Mouse (Mus musculus) ES-E14 (cell line): ENCODE measurements around the gene Kcnt1. TPM values are rescaled to one million over a fixed set of nuclear protein-coding genes. Genes with fewer than 3 reads are reported as not detected.

ENCODE experiments used
- DNase-seq: peaks from one replicate; pipeline ENCODE4 v3.0.0-alpha.2; 2013; ENCODE audit warnings: low read depth, low spot score
- H3K27ac ChIP-seq: 2 replicates; pipeline ENCODE4 v1.5.1; 2012; ENCODE audit warnings: low read depth, mild to moderate bottlenecking, low read length, moderate library complexity, mixed read lengths; ENCODE audit not compliant: poor library complexity, insufficient read depth, severe bottlenecking
- H3K36me3 ChIP-seq: 2 replicates; pipeline ENCODE4 v1.6.1; 2012; ENCODE audit warnings: mild to moderate bottlenecking, low read length, moderate library complexity, mixed read lengths; ENCODE audit not compliant: control insufficient read depth, poor library complexity, insufficient read depth, severe bottlenecking
- H3K4me1 ChIP-seq, 2 experiments: fragments of 150-350 bp in 1 of 2; sonication (generic) in 1 of 2; 2 replicates each; pipeline ENCODE4 v1.6.1; 2012; ENCODE audit warnings: low read length in 2 of 2, mild to moderate bottlenecking in 1 of 2, mixed read lengths in 1 of 2; ENCODE audit not compliant: control insufficient read depth in 2 of 2, insufficient read depth in 2 of 2, poor library complexity in 1 of 2
- H3K4me3 ChIP-seq, 2 experiments: fragments of 150-350 bp in 1 of 2; sonication (generic) in 1 of 2; 2 replicates each; pipeline ENCODE4 v1.5.1; 2012; ENCODE audit warnings: low read length in 2 of 2, low read depth in 1 of 2, mild to moderate bottlenecking in 1 of 2, mixed read lengths in 1 of 2; ENCODE audit not compliant: insufficient read depth in 1 of 2, poor library complexity in 1 of 2, severe bottlenecking in 1 of 2
- H3K9ac ChIP-seq: 2 replicates; pipeline ENCODE4 v1.6.1; 2012; ENCODE audit warnings: low read depth, mild to moderate bottlenecking, low read length, mixed read lengths; ENCODE audit not compliant: poor library complexity, insufficient read depth, severe bottlenecking
- H3K9me3 ChIP-seq: fragments of 150-350 bp; sonication (generic); 2 replicates; pipeline ENCODE4 v1.6.1; 2012; ENCODE audit warnings: low read depth, mild to moderate bottlenecking, low read length; ENCODE audit not compliant: control insufficient read depth, insufficient read depth
- CHD2 ChIP-seq: IDR thresholded peaks from 2 replicates; pipeline ENCODE4 v1.6.1; 2014; ENCODE audit warnings: mild to moderate bottlenecking, low read depth, low read length, inconsistent platforms
- HCFC1 ChIP-seq: IDR thresholded peaks from 2 replicates; pipeline ENCODE4 v1.6.1; 2012; ENCODE audit warnings: low read length, inconsistent platforms, borderline replicate concordance; ENCODE audit not compliant: insufficient read depth
- MAFK ChIP-seq: IDR thresholded peaks from 2 replicates; pipeline ENCODE4 v1.6.1; 2014; ENCODE audit warnings: mild to moderate bottlenecking, low read depth, low read length, inconsistent platforms; ENCODE audit not compliant: insufficient read depth
- ZC3H11A ChIP-seq: IDR thresholded peaks from 2 replicates; pipeline ENCODE4 v1.6.1; 2012; ENCODE audit warnings: low read depth, mild to moderate bottlenecking, inconsistent platforms, low read length, borderline replicate concordance
- ZNF384 ChIP-seq: IDR thresholded peaks from 2 replicates; pipeline ENCODE4 v1.6.1; 2012; ENCODE audit warnings: low read depth, low read length, inconsistent platforms
- in situ Hi-C, 2 experiments: fragments of 600-800 bp; cut with MboI; formaldehyde crosslinking; loops; one replicate each; pipeline ENCODE4 v1.15.1; 2025; ENCODE audit warnings: low sequenced_read_pairs in 2 of 2, inconsistent platforms in 1 of 2; ENCODE audit not compliant: unreplicated experiment in 2 of 2
- total RNA-seq: library from RNA; depleted of rRNA; stranded (reverse); fragments of 300-350 nt; gene quantifications from 2 replicates; pipeline ENCODE4 v1.2.3, GENCODE M21; 2012

The Kcnt1 gene
- total RNA-seq, 1 experiment = 2.0 TPM

- no peaks in the 10 kb centered on the region for H3K9me3 ChIP-seq
- DNase-seq = no peak
- H3K4me1 ChIP-seq = no peaks in the 10 kb centered on the region
- no peak overlapping the region for H3K9ac ChIP-seq
- H3K36me3 ChIP-seq = no peaks in the 10 kb centered on the region
- H3K27ac ChIP-seq = no peak overlapping the region
- no peak overlapping the region for H3K4me3 ChIP-seq
- in situ Hi-C loops = no loop called here
- no peak for TF ChIP-seq ZNF384
Measured at GRCm38 (mm10) chr2:25844097-25844496, 19.4 kb upstream of the Kcnt1 start.

GRCm38 (mm10) chr2:25846516-25846915 is 17.0 kb upstream of the Kcnt1 start:
- no peak overlapping the region for H3K9ac ChIP-seq
- no peaks in the 10 kb centered on the region for H3K36me3 ChIP-seq
- TF ChIP-seq HCFC1 = no peak
- TF ChIP-seq CHD2 = no peak
- no peak for TF ChIP-seq MAFK
- TF ChIP-seq ZNF384 = no peak
- no peak for TF ChIP-seq ZC3H11A
- in situ Hi-C loops = no loop called here
- no peak overlapping the region for H3K4me3 ChIP-seq
- H3K9me3 ChIP-seq = no peaks in the 10 kb centered on the region
- DNase-seq = no peak
- H3K4me1 ChIP-seq = no peaks in the 10 kb centered on the region
- H3K27ac ChIP-seq = no peak overlapping the region

GRCm38 (mm10) chr2:25847226-25847625 is 16.3 kb upstream of the Kcnt1 start, which contains the start of gene Sohlh1:
Gene Sohlh1, minus strand, starts transcription at chr2:25847248.
- H3K4me1 ChIP-seq = peaks cover 0 to 2% of the 10 kb centered on the region in 2 experiments; a peak in 1 of 4 replicates
- no peak for DNase-seq
- no peak within 1 kb of the TSS for H3K27ac ChIP-seq
- H3K9me3 ChIP-seq = no peaks in the 10 kb centered on the region
- H3K9ac ChIP-seq = no peak within 1 kb of the TSS
- in situ Hi-C loops = no loop called here
- no peak within 1 kb of the TSS for H3K4me3 ChIP-seq
- no peaks in the 10 kb centered on the region for H3K36me3 ChIP-seq
- no peak for TF ChIP-seq ZNF384
- TF ChIP-seq CHD2 = no peak
- no peak for TF ChIP-seq ZC3H11A
- no peak for TF ChIP-seq HCFC1
- TF ChIP-seq MAFK = no peak

GRCm38 (mm10) chr2:25850330-25850729 is 13.2 kb upstream of the Kcnt1 start:
- Histone ChIP-seq H3K4me1 (peaks cover 0 to 2% of the 10 kb centered on the region in 2 experiments; a peak in 1 of 4 replicates), H3K36me3 (no peaks in the 10 kb centered on the region), H3K9me3 (no peaks in the 10 kb centered on the region), H3K4me3 (no peak overlapping the region), H3K27ac (no peak overlapping the region), H3K9ac (no peak overlapping the region)
- TF ChIP-seq ZNF384 = peak; percentile 77
- TF ChIP-seq MAFK = no peak
- 0 out of 2 replicates have a peak, but pooled peaks have one; percentile 12 for TF ChIP-seq ZC3H11A
- DNase-seq = no peak
- in situ Hi-C loops = no loop called here

GRCm38 (mm10) chr2:25852626-25853025 is 10.9 kb upstream of the Kcnt1 start:
- Histone ChIP-seq H3K4me1 (peaks cover 0 to 2% of the 10 kb centered on the region in 2 experiments; a peak in 1 of 4 replicates), H3K36me3 (no peaks in the 10 kb centered on the region), H3K4me3 (no peak overlapping the region), H3K9me3 (no peaks in the 10 kb centered on the region), H3K27ac (no peak overlapping the region), H3K9ac (no peak overlapping the region)
- in situ Hi-C loops = no loop called here
- no peak for DNase-seq
- TF ChIP-seq ZNF384 (no peak), CHD2 (no peak), ZC3H11A (no peak), HCFC1 (no peak), MAFK (no peak)
